Mouse (Mus musculus): Measurements from ENCODE around the gene Ppil4.

- TF ChIP-seq POLR2A (IDR thresholded peaks at IDR 0.05; ENCODE audit: low read depth, low read length) (no peak), CTCF (IDR thresholded peaks at IDR 0.05; ENCODE audit: extremely low read depth, insufficient read length, insufficient replicate concordance, low read depth, low read length) (no peak)
Observed at GRCm38 (mm10) chr10:7866762-7867665, 74.3 kb downstream of the Ppil4 start.
